Mouse (Mus musculus) kidney, adult 9 months (tissue): Measurements from ENCODE around the gene Nfasc.

ENCODE experiments used
- DNase-seq: peaks from one replicate; pipeline ENCODE4 v3.0.0; 2022

Gene Nfasc

GRCm38 (mm10) chr1:132535541-132535940 is 206.1 kb downstream of the Nfasc start:
- DNase-seq = no peak

- no peak for DNase-seq
These were observed 207.8 kb downstream of the Nfasc start for GRCm38 (mm10) chr1:132533840-132534239.

GRCm38 (mm10) chr1:132532521-132532920 is 209.1 kb downstream of the Nfasc start:
- DNase-seq = no peak

GRCm38 (mm10) chr1:132530631-132531191 is 210.9 kb downstream of the Nfasc start:
- DNase-seq = no peak

- DNase-seq = no peak
These were observed 212.8 kb downstream of the Nfasc start for GRCm38 (mm10) chr1:132528647-132529334.

- DNase-seq = no peak
These were observed 213.5 kb downstream of the Nfasc start for GRCm38 (mm10) chr1:132528071-132528470.

GRCm38 (mm10) chr1:132525832-132526231 is 215.8 kb downstream of the Nfasc start:
- DNase-seq = peak; percentile 69

GRCm38 (mm10) chr1:132523920-132524319 is 217.7 kb downstream of the Nfasc start:
- peak; percentile 35 for DNase-seq

GRCm38 (mm10) chr1:132523048-132523447 is 218.5 kb downstream of the Nfasc start:
- no peak for DNase-seq

- peak; percentile 66 for DNase-seq
These were observed 220.8 kb downstream of the Nfasc start for GRCm38 (mm10) chr1:132520764-132521163.

- DNase-seq = peak; percentile 43
These were observed 221.9 kb downstream of the Nfasc start for GRCm38 (mm10) chr1:132519734-132520133.

- no peak for DNase-seq
These were observed 223.0 kb downstream of the Nfasc start for GRCm38 (mm10) chr1:132518621-132519020.

GRCm38 (mm10) chr1:132516776-132517175 is 224.8 kb downstream of the Nfasc start:
- DNase-seq = no peak

GRCm38 (mm10) chr1:132515339-132515738 is 226.3 kb downstream of the Nfasc start:
- DNase-seq = no peak
